In the genomic region with DNA sequence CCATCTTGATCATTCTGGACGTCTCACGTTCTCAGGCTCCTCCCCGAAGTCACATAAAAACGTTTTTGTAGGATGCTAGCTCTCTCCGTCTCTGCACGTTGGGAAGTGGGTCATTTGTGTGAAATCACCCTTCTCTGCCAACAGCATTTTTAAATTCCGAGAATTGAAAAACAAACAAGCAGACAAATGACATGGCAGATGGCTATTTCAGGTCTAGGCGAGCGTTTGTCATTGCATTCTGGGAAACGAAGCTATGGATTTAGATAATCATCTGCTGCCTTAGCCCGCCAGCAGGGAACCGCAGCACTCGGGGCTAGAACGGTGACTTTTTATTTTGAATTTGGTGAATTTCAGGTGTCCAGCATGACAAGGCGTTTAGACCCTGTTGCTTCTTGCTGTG, we compare ENCODE assay signal across 24 mouse cellular contexts.
DNase-seq lines count a peak whose midpoint lies in the region; TF ChIP-seq lines count a peak whose summit lies in the region.
"Had no signal": no experiment of that assay in that cellular context is flagged by ENCODE, and none has a peak within 500 bp of the region (broad histone marks: within the 10 kb centered on the region; RNA-seq: fewer than 3 reads in every experiment).

No protein-coding gene starts in this region.

- WGBS in heart, embryonic 10.5 days: 85% methylated on average over 15 of the region's 15 CpGs

- no peaks in the 10 kb centered on the region for H3K4me1 ChIP-seq in heart, embryonic 10.5 days
- H3K4me1 ChIP-seq: embryonic facial prominence, embryonic 12.5 days; kidney, embryonic 15.5 days; liver, embryonic 15.5 days had no signal

- TF ChIP-seq CTCF in gastrocnemius, adult 2 months (IDR thresholded peaks at IDR 0.05): no peak
- TF ChIP-seq CTCF in brain, embryonic 14.5 days (IDR thresholded peaks at IDR 0.05; ENCODE audit: borderline replicate concordance, extremely low read depth, insufficient read depth, insufficient read length): no peak

- peak overlapping the region; percentile 76; the same call in 1 of the 2 replicates for H3K27ac ChIP-seq in gastrocnemius, adult 2 months
- H3K27ac ChIP-seq in heart, embryonic 10.5 days: no peak overlapping the region
- H3K27ac ChIP-seq: embryonic facial prominence, embryonic 12.5 days; heart, adult 2 months; kidney, embryonic 15.5 days; limb, embryonic 12.5 days; liver, embryonic 15.5 days had no signal

- peak; percentile 67 for DNase-seq in cerebellum, adult 11-12 months
- DNase-seq in cerebellum, postnatal 14 days: no peak
- no peak for DNase-seq in gastrocnemius, adult 2 months
- no peak for DNase-seq in gastrocnemius, adult 18-20 months (ENCODE audit: low spot score)
- DNase-seq in brain, embryonic 14.5 days (ENCODE audit: low read depth): peak; percentile 35
- peak; percentile 75 for DNase-seq in cerebellum, adult 9-11 months
- no peak for DNase-seq in heart, embryonic 10.5 days (ENCODE audit: low spot score)
- no peak for DNase-seq in c-Kit-positive CD71-positive TER-119-positive erythroid progenitor cells, embryonic 14.5 days (ENCODE audit: low spot score)
- DNase-seq: adrenal gland, postnatal 10 days; heart, adult 2 months; heart, postnatal 14 days; kidney, adult 18-20 months; kidney, postnatal 36 days; layer of hippocampus, postnatal 36 days; lung, embryonic 14.5 days; lung, postnatal 14 days; midbrain, embryonic 14.5 days; right cerebral cortex, postnatal 25 days; thymus, postnatal 14 days had no signal

- H3K4me3 ChIP-seq in gastrocnemius, adult 2 months: no peak overlapping the region
- H3K4me3 ChIP-seq in heart, embryonic 10.5 days: no peak overlapping the region
- H3K4me3 ChIP-seq: embryonic facial prominence, embryonic 12.5 days; heart, adult 2 months; kidney, embryonic 15.5 days; limb, embryonic 12.5 days; liver, embryonic 15.5 days had no signal

- TF ChIP-seq POLR2A in brain, embryonic 14.5 days (IDR thresholded peaks at IDR 0.05; ENCODE audit: borderline replicate concordance, extremely low read depth, insufficient read depth, insufficient read length, poor library complexity, severe bottlenecking): no peak

- H3K27me3 ChIP-seq in heart, embryonic 10.5 days (ENCODE audit: insufficient read depth, poor library complexity, severe bottlenecking): no peaks in the 10 kb centered on the region
- H3K27me3 ChIP-seq: embryonic facial prominence, embryonic 12.5 days; kidney, embryonic 15.5 days; limb, embryonic 12.5 days; liver, embryonic 15.5 days had no signal

- no peaks in the 10 kb centered on the region for H3K9me3 ChIP-seq in heart, embryonic 10.5 days
- H3K9me3 ChIP-seq: embryonic facial prominence, embryonic 12.5 days; kidney, embryonic 15.5 days; limb, embryonic 12.5 days; liver, embryonic 15.5 days had no signal

- H3K36me3 ChIP-seq in heart, embryonic 10.5 days: no peaks in the 10 kb centered on the region
- H3K36me3 ChIP-seq: embryonic facial prominence, embryonic 12.5 days; G1E; kidney, embryonic 15.5 days; limb, embryonic 12.5 days; liver, embryonic 15.5 days had no signal

- intact Hi-C loops in gastrocnemius, adult 2 months (cut with DNase I): no loop called here

Comparison
In these comparisons a context has a peak if more than half of its experiments do, and no peak if none do; other contexts are left out.
1. DNase-seq: peak in cerebellum, adult 11-12 months (single experiment), brain, embryonic 14.5 days (single experiment) and cerebellum, adult 9-11 months (single experiment); none in cerebellum, postnatal 14 days (0 of 2), gastrocnemius, adult 2 months (single experiment), gastrocnemius, adult 18-20 months (single experiment), heart, embryonic 10.5 days (single experiment) and c-Kit-positive CD71-positive TER-119-positive erythroid progenitor cells, embryonic 14.5 days (single experiment).